Mouse (Mus musculus) bone marrow macrophage, adult 2 months (primary cell): ENCODE measurements around the gene Pitpnc1.

Experiments used
- CTCF ChIP-seq: IDR thresholded peaks from 2 replicates; pipeline ENCODE4 v1.5.1; 2012; ENCODE audit warnings: low read depth, mild to moderate bottlenecking, low read length, moderate library complexity
- POLR2A ChIP-seq: IDR thresholded peaks from 2 replicates; pipeline ENCODE4 v1.6.1; 2012; ENCODE audit warnings: mild to moderate bottlenecking, low read depth, low read length, borderline replicate concordance

- TF ChIP-seq POLR2A (no peak), CTCF (no peak)
Observed at GRCm38 (mm10) chr11:107352596-107352995, 117.9 kb downstream of the Pitpnc1 start.
